Mouse (Mus musculus) WW6 (cell line): ENCODE measurements around the gene Tapbpl.
"Not testable (repeated sequence)": the region's sequence is repeated elsewhere in the genome, so short reads cannot be mapped to it uniquely, and the experiment has no call there.

ENCODE experiments used
- DNase-seq: peaks from one replicate; pipeline ENCODE4 v3.0.0-alpha.2; 2013; ENCODE audit warnings: low read depth, low spot score

The Tapbpl gene

GRCm38 (mm10) chr6:125231117-125232044 is at the start of gene Tapbpl:
Gene Tapbpl, minus strand, starts transcription at chr6:125231860.
- no peak for DNase-seq

DNA sequence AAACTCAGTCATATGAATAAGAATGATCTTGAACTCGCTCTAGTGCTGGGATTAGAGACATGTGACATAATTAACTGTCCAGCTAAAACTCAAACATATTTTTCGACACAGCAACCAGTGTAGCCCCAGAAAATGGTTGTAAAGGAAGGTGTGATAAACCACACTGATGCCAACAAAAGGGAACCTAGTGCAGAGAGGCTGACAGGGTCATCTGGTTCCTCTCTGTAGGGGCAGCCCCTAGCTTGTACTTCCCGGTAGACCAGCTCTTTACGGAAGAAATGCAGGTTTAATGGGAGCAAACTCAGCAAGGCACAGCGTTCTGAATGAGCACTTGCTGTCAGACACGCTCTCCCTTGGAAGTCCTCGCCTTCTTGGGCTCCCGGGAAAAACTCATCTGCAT is 48.1 kb upstream of the Tapbpl start:
- no peak for DNase-seq

- DNase-seq = no peak
Measured at GRCm38 (mm10) chr6:125274841-125275563, 43.3 kb upstream of the Tapbpl start.

- DNase-seq = no peak
Measured at GRCm38 (mm10) chr6:125272228-125272785, 40.6 kb upstream of the Tapbpl start.

GRCm38 (mm10) chr6:125271455-125272227 is 40.0 kb upstream of the Tapbpl start:
- DNase-seq = peak; percentile 83

GRCm38 (mm10) chr6:125268799-125269198 is 37.1 kb upstream of the Tapbpl start:
- DNase-seq = no peak

GRCm38 (mm10) chr6:125267469-125267868 is 35.8 kb upstream of the Tapbpl start:
- DNase-seq = no peak

GRCm38 (mm10) chr6:125266600-125266999 is 34.9 kb upstream of the Tapbpl start:
- DNase-seq = not testable (repeated sequence)

GRCm38 (mm10) chr6:125266091-125266490 is 34.4 kb upstream of the Tapbpl start:
- DNase-seq = no peak

GRCm38 (mm10) chr6:125265239-125265638 is 33.6 kb upstream of the Tapbpl start:
- no peak for DNase-seq

DNA sequence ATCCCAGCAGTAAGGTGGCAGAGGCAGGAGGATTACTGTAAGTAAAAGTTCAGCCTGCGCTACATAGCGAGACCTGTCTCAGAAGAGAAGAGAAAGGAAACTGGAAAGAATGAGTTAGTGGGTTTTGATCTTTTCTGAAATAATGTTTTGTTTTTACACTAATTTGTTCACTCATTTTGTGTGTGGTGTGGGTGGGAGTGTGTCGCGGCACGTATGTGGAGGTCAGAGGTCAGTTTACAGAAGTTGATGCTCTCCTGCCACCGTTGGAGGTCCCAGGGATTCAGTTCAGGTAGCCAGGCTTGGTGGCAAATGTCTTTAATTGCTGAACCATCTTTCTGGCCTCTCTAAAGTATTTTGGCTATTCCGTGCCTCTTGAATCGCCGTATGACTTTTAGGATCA is 32.6 kb upstream of the Tapbpl start:
- no peak for DNase-seq

DNA sequence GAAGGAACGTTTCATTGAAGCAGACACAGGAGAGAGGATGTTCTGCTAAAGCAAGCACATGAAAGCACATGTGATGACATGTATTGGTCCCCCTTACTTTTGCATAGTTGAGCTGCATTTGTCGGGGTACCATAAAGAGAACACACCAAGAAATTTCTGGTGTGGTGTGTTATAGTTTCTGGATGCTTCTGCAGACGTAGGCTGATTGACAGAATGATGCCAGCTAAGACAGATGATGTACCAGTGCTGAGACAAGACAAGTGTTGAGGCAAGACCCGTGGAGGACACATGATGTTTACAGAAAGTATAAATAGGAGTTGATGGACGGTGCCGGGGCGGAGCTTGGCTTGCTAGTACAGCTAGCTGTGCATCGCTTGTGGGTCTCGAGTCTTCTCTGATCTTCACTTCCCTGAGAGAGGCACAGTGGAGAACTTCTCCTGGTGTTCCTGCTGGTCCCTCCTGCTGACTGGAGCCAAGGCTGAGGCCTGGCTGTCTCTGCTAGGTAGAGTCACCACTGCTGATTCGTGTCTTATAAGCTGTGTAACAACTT is 28.4 kb upstream of the Tapbpl start:
- DNase-seq = no peak

- no peak for DNase-seq
Measured at GRCm38 (mm10) chr6:125256222-125256966, 24.7 kb upstream of the Tapbpl start.

- no peak for DNase-seq
Measured at GRCm38 (mm10) chr6:125255516-125256044, 23.9 kb upstream of the Tapbpl start.

DNA sequence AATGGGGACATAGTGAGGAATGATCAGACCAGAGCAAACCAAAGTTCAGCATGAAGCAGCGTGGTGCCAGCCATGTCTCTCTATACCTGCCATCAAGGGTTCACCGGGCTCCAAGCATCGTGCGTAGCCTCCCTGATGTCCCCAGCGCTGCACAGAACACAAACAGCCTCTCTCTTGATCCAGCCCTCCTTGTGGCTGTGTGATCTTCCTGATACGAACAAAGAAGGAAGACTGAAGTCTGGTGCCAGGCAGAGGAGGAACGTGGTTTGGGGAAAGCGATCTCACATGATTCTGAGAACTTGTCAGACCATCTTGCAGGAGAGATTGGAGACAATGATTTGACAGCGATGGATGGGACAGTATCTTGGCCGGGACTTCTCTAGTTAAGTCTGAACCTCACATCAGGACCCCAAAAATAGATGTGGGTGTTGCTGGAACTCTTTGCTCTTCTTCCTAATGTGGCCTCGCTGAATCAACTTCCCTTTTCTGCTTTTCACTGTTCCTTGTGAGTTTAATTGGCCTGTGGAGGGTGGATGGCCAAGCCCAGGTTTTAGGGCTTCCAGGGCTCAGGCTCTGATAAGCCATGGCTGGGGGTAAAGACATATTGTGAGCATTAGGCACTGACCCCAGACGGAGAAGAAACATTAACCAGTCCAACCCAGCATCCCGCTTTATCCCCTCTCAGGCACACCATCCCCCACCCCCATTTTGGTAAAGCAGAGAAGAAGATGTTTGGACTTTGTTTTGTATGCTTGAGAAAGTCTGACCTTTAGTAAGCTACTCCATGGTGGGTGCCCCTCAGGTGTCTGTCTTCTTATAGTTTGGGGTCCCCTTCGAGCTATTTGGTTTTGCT is 22.4 kb upstream of the Tapbpl start:
- no peak for DNase-seq

DNA sequence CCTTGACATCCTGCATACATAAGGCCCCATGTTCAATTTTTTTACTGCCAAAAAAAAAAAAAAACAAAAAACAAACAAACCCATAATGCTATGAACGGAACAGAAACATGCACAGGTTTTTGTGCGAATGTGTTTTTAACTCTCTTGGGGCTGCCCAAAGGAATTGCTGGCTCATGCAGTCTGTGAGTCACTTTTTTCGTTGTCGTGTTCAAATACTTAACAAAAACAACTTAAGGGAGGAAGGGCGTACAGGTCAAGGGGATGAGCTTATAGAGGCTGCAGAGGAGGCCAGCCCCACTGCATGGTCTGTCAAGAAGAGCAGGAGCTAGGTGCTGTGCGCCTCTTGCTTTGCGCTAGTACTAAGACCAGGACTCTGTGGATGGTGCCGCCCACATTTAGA is 21.1 kb upstream of the Tapbpl start:
- no peak for DNase-seq

DNA sequence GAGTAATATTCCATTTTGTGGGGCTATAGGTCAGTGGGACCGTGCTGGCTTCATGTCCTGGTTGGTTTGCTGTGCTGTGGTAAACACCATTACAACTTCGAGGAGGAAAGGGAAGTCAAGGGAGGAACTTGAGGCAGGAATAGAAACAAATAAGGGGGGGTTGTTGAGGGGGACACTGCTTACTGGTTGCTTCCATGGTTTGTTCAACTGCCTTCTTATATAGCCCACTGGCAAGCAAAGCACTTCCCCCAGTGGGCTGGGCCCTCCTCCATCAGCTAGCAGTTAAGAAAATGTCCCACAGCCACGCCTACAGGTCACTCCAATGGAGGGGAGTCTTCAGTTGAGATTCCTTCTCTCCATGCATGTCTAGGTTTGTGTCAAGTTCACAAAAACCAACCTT is 20.6 kb upstream of the Tapbpl start:
- no peak for DNase-seq

DNA sequence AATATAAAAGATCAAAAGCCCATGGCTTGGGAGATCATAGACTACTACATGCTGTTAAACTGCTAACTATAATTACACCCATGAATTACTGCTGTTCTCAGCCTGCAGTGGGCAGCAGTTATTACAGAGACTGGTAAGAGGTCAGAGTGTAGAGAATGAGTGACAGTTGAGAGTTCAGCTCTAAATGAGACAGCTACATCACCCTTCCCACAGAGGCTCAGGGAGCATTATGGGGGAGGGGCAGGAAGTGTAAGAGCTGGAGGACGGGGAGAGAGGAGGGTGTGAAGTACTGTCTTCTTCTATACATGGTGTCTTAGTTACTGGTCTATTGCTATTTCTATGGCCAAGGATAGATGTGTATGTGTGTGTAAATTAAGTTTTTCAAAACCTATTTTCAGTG is 12.9 kb upstream of the Tapbpl start:
- DNase-seq = no peak

DNA sequence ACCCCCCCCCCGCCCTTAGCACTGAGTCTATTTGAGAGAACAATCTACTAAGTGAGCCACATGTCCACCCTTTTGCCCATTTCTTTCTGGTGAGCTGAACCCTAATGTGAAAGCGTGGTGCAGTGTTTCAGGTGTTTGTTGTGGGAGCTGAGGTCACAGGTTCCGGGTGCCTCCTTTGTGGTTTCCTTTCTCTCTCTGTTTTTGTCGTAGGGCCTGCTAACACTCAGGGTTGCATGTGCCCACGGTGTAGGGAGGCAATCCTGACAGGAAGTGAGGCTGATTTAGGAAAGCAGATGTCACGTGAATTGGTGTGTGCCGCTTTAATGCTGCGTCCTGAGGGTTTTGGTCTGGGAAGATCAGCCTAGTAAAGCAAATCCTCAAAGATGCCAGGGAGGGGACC is 9.9 kb upstream of the Tapbpl start:
- no peak for DNase-seq
